Comparison of ENCODE assay signal across 26 mouse cellular contexts in genomic region chr7:27136410-27136996, GRCm38 (mm10). TPM values are rescaled to one million over a fixed set of nuclear protein-coding genes. Genes with fewer than 3 reads are reported as not detected.
DNase-seq lines count a peak whose midpoint lies in the region; ATAC-seq and TF ChIP-seq lines count a peak whose summit lies in the region.
"Had no signal": no experiment of that assay in that cellular context is flagged by ENCODE, and none has a peak within 500 bp of the region (broad histone marks: within the 10 kb centered on the region; RNA-seq: fewer than 3 reads in every experiment).

No protein-coding gene starts in this region.

- peak; percentile 68 for DNase-seq in heart, adult 11 months
- DNase-seq in heart, adult 8-10 months (ENCODE audit: low spot score) = no peak
- peak; percentile 58 for DNase-seq in kidney, postnatal 0 days (ENCODE audit: low spot score)
- no peak for DNase-seq in kidney, adult 18-20 months
- peak; percentile 56 for DNase-seq in embryonic facial prominence, embryonic 14.5 days (ENCODE audit: low spot score)
- DNase-seq in ovary, postnatal 36 days (ENCODE audit: low spot score) = no peak
- no peak for DNase-seq in left cerebral cortex, postnatal 4 days
- DNase-seq: adrenal gland, postnatal 14 days; cerebellum, adult 18-20 months; cerebellum, adult 9-11 months; cerebellum, postnatal 36 days; forebrain, postnatal 0 days; gastrocnemius, postnatal 14 days; heart, postnatal 36 days had no signal

- intact Hi-C loops in left cerebral cortex, postnatal 4 days (cut with DNase I) = no loop called here

- H3K27me3 ChIP-seq in kidney, postnatal 0 days (ENCODE audit: insufficient read depth, low read length) = no peaks in the 10 kb centered on the region
- H3K27me3 ChIP-seq in embryonic facial prominence, embryonic 14.5 days (replicated peaks; ENCODE audit: control insufficient read depth, insufficient read depth, low read length) = no peaks in the 10 kb centered on the region
- no peaks in the 10 kb centered on the region for H3K27me3 ChIP-seq in stomach, embryonic 15.5 days (replicated peaks)
- H3K27me3 ChIP-seq: forebrain, embryonic 13.5 days; heart, embryonic 13.5 days; hindbrain, embryonic 15.5 days had no signal

- peak; percentile 29 for ATAC-seq in kidney, postnatal 0 days (replicated peaks; ENCODE audit: low FRiP score, low read depth)
- ATAC-seq in embryonic facial prominence, embryonic 14.5 days (ENCODE audit: low read depth) = peak; percentile 83
- ATAC-seq in stomach, embryonic 15.5 days (ENCODE audit: insufficient read depth, low FRiP score, low read depth) = no peak
- ATAC-seq: activated CD4-positive, CD25-positive, alpha-beta regulatory T cell, adult 4 months; forebrain, embryonic 13.5 days; forebrain, postnatal 0 days; Patski had no signal

- no peak overlapping the region for H3K4me2 ChIP-seq in kidney, postnatal 0 days (ENCODE audit: low read length)
- no peak overlapping the region for H3K4me2 ChIP-seq in embryonic facial prominence, embryonic 14.5 days (ENCODE audit: low read depth, low read length)
- H3K4me2 ChIP-seq in stomach, embryonic 15.5 days = no peak overlapping the region
- H3K4me2 ChIP-seq: forebrain, embryonic 13.5 days; heart, embryonic 13.5 days; hindbrain, embryonic 15.5 days had no signal

- no peak overlapping the region for H3K4me3 ChIP-seq in kidney, postnatal 0 days (replicated peaks; ENCODE audit: low read depth, low read length)
- no peak overlapping the region for H3K4me3 ChIP-seq in embryonic facial prominence, embryonic 14.5 days (ENCODE audit: low read depth, low read length)
- no peak overlapping the region for H3K4me3 ChIP-seq in stomach, embryonic 15.5 days (replicated peaks)
- H3K4me3 ChIP-seq: forebrain, embryonic 13.5 days; heart, embryonic 13.5 days; hindbrain, embryonic 15.5 days had no signal

- 22% methylated on average over 8 of the region's 8 CpGs for WGBS in kidney, postnatal 0 days
- WGBS in embryonic facial prominence, embryonic 14.5 days = 49% methylated on average over 8 of the region's 8 CpGs
- 39% methylated on average over 8 of the region's 8 CpGs for WGBS in stomach, embryonic 15.5 days

- H3K27ac ChIP-seq in kidney, postnatal 0 days = no peak overlapping the region
- no peak overlapping the region; the same call in 1 of the 2 replicates for H3K27ac ChIP-seq in embryonic facial prominence, embryonic 14.5 days (replicated peaks; ENCODE audit: low read depth, low read length)
- H3K27ac ChIP-seq in stomach, embryonic 15.5 days = peak overlapping the region; percentile 16; the same call in 1 of the 2 replicates
- H3K27ac ChIP-seq: forebrain, embryonic 13.5 days; heart, embryonic 13.5 days; hindbrain, embryonic 15.5 days had no signal

- TF ChIP-seq CTCF in kidney, postnatal 0 days (IDR thresholded peaks at IDR 0.05; ENCODE audit: low read depth) = no peak

- H3K9ac ChIP-seq in kidney, postnatal 0 days (ENCODE audit: low read depth, low read length) = no peak overlapping the region
- no peak overlapping the region for H3K9ac ChIP-seq in embryonic facial prominence, embryonic 14.5 days (ENCODE audit: low read depth, low read length)
- H3K9ac ChIP-seq in stomach, embryonic 15.5 days = no peak overlapping the region
- H3K9ac ChIP-seq: forebrain, embryonic 13.5 days; forebrain, postnatal 0 days; heart, embryonic 13.5 days; hindbrain, embryonic 15.5 days had no signal

- H3K36me3 ChIP-seq in kidney, postnatal 0 days (ENCODE audit: insufficient read depth, low read length) = no peaks in the 10 kb centered on the region
- H3K36me3 ChIP-seq in embryonic facial prominence, embryonic 14.5 days (ENCODE audit: control insufficient read depth, insufficient read depth, low read length) = no peaks in the 10 kb centered on the region
- H3K36me3 ChIP-seq in stomach, embryonic 15.5 days = no peaks in the 10 kb centered on the region
- H3K36me3 ChIP-seq: heart, embryonic 13.5 days; hindbrain, embryonic 15.5 days had no signal

- no peaks in the 10 kb centered on the region for H3K4me1 ChIP-seq in kidney, postnatal 0 days (replicated peaks; ENCODE audit: insufficient read depth, low read length)
- H3K4me1 ChIP-seq in embryonic facial prominence, embryonic 14.5 days (ENCODE audit: control insufficient read depth, insufficient read depth, low read length) = no peaks in the 10 kb centered on the region
- H3K4me1 ChIP-seq in stomach, embryonic 15.5 days = 0 out of 2 replicates have a peak, but pooled peaks cover 6% of the 10 kb centered on the region
- H3K4me1 ChIP-seq: forebrain, embryonic 13.5 days; hindbrain, embryonic 15.5 days had no signal

- H3K9me3 ChIP-seq in kidney, postnatal 0 days (replicated peaks; ENCODE audit: low read length) = no peaks in the 10 kb centered on the region
- H3K9me3 ChIP-seq in embryonic facial prominence, embryonic 14.5 days (ENCODE audit: control insufficient read depth, low read length) = 0 out of 2 replicates have a peak, but pooled peaks cover 5% of the 10 kb centered on the region
- no peaks in the 10 kb centered on the region for H3K9me3 ChIP-seq in stomach, embryonic 15.5 days
- H3K9me3 ChIP-seq: hindbrain, embryonic 15.5 days had no signal

RNA-seq across cellular contexts. Expression of gene Cyp2f2, which starts 16.8 kb away (rescaled TPM):
- total RNA-seq in heart, adult 8-10 months (2022) = 1 to 10 TPM in 2 of 4 experiments, under 1 TPM in 2; 0.60 to 6.6 (median 1.4) TPM
- polyA plus RNA-seq in kidney, postnatal 0 days (2015; fragmentation: Nextera tagmentation; extraction: Ambion mirVana) = 0.29 TPM in 1 of 2 replicates, not detected in the other
- polyA plus RNA-seq in embryonic facial prominence, embryonic 14.5 days (2014; fragmentation: Nextera tagmentation; extraction: Ambion mirVana) = 34.6 and 64.4 TPM in 2 replicates
- 57.7 and 91.6 TPM in 2 replicates for polyA plus RNA-seq in stomach, embryonic 15.5 days (2015; fragmentation: Nextera tagmentation; extraction: Ambion mirVana)
- total RNA-seq in left cerebral cortex, postnatal 4 days (2021) = not detected
- total RNA-seq: forebrain, postnatal 0 days; MEL had no signal
- polyA plus RNA-seq: activated CD4-positive, CD25-positive, alpha-beta regulatory T cell, adult 4 months; C2C12; forebrain, embryonic 13.5 days; heart, embryonic 13.5 days; hindbrain, embryonic 11.5 days; hindbrain, embryonic 15.5 days; Patski had no signal

RNA-seq across cellular contexts. Expression of gene Cyp2t4, which starts 17.0 kb away (rescaled TPM):
- not detected for total RNA-seq in heart, adult 8-10 months (2022)
- not detected in 2 replicates for polyA plus RNA-seq in kidney, postnatal 0 days (2015; fragmentation: Nextera tagmentation; extraction: Ambion mirVana)
- polyA plus RNA-seq in embryonic facial prominence, embryonic 14.5 days (2014; fragmentation: Nextera tagmentation; extraction: Ambion mirVana) = 0.26 and 1.0 TPM in 2 replicates
- polyA plus RNA-seq in stomach, embryonic 15.5 days (2015; fragmentation: Nextera tagmentation; extraction: Ambion mirVana) = not detected in 2 replicates
- not detected for total RNA-seq in left cerebral cortex, postnatal 4 days (2021)
- total RNA-seq: adrenal gland, adult 18-20 months; adrenal gland, postnatal 14 days; forebrain, postnatal 0 days; gastrocnemius, adult 18-20 months; gastrocnemius, postnatal 14 days; heart, postnatal 36 days; MEL had no signal
- polyA plus RNA-seq: C2C12; heart, postnatal 0 days; hindbrain, embryonic 11.5 days had no signal

RNA-seq across cellular contexts. Expression of gene Egln2, which starts 30.1 kb away (rescaled TPM):
- total RNA-seq in heart, adult 8-10 months (2022) = 10 to 100 TPM; 60.7 to 62.6 (median 62.2) TPM
- 64.4 and 65.4 TPM in 2 replicates for polyA plus RNA-seq in kidney, postnatal 0 days (2015; fragmentation: Nextera tagmentation; extraction: Ambion mirVana)
- 41.1 and 47.1 TPM in 2 replicates for polyA plus RNA-seq in embryonic facial prominence, embryonic 14.5 days (2014; fragmentation: Nextera tagmentation; extraction: Ambion mirVana)
- 68.9 and 73.7 TPM in 2 replicates for polyA plus RNA-seq in stomach, embryonic 15.5 days (2015; fragmentation: Nextera tagmentation; extraction: Ambion mirVana)
- 10 to 100 TPM; 89.8 to 91.3 TPM for total RNA-seq in left cerebral cortex, postnatal 4 days (2021)

RNA-seq across cellular contexts. Expression of gene Rab4b, which starts 42.2 kb away (rescaled TPM):
- total RNA-seq in heart, adult 8-10 months (2022) = 10 to 100 TPM in 3 of 4 experiments, 1 to 10 TPM in 1; 9.4 to 13.5 (median 12.3) TPM
- polyA plus RNA-seq in kidney, postnatal 0 days (2015; fragmentation: Nextera tagmentation; extraction: Ambion mirVana) = 74.0 and 75.0 TPM in 2 replicates
- polyA plus RNA-seq in embryonic facial prominence, embryonic 14.5 days (2014; fragmentation: Nextera tagmentation; extraction: Ambion mirVana) = 58.2 and 59.2 TPM in 2 replicates
- polyA plus RNA-seq in stomach, embryonic 15.5 days (2015; fragmentation: Nextera tagmentation; extraction: Ambion mirVana) = 63.5 and 65.3 TPM in 2 replicates
- 10 to 100 TPM; 86.0 to 89.0 TPM for total RNA-seq in left cerebral cortex, postnatal 4 days (2021)

RNA-seq across cellular contexts. Expression of gene Gm21983, which starts 44.4 kb away (rescaled TPM):
- not detected for total RNA-seq in heart, adult 8-10 months (2022)
- 0.30 and 0.54 TPM in 2 replicates for polyA plus RNA-seq in kidney, postnatal 0 days (2015; fragmentation: Nextera tagmentation; extraction: Ambion mirVana)
- 0.52 TPM in 1 of 2 replicates, not detected in the other for polyA plus RNA-seq in embryonic facial prominence, embryonic 14.5 days (2014; fragmentation: Nextera tagmentation; extraction: Ambion mirVana)
- 0.59 TPM in 1 of 2 replicates, not detected in the other for polyA plus RNA-seq in stomach, embryonic 15.5 days (2015; fragmentation: Nextera tagmentation; extraction: Ambion mirVana)
- total RNA-seq in left cerebral cortex, postnatal 4 days (2021) = not detected
- total RNA-seq: adrenal gland, adult 18-20 months; adrenal gland, postnatal 14 days; forebrain, postnatal 0 days; gastrocnemius, postnatal 14 days; heart, postnatal 36 days; MEL had no signal
- polyA plus RNA-seq: forebrain, embryonic 13.5 days; forebrain, postnatal 0 days; heart, postnatal 0 days; hindbrain, embryonic 11.5 days; Patski had no signal

Comparison
In these comparisons a context has a peak if more than half of its experiments do, and no peak if none do; other contexts are left out.
1. DNase-seq: peak in heart, adult 11 months (single experiment), kidney, postnatal 0 days (single experiment) and embryonic facial prominence, embryonic 14.5 days (single experiment); none in heart, adult 8-10 months (single experiment), kidney, adult 18-20 months (single experiment), ovary, postnatal 36 days (single experiment) and left cerebral cortex, postnatal 4 days (single experiment).
2. RNA of gene Cyp2f2, which starts 16.8 kb away (polyA plus RNA-seq): 57.7 to 91.6 TPM in stomach, embryonic 15.5 days and 34.6 to 64.4 TPM in embryonic facial prominence, embryonic 14.5 days; 0.29 TPM in kidney, postnatal 0 days; every median in the first group is over 10 times any median in the second.